Mouse (Mus musculus) bone marrow macrophage, adult 2 months (primary cell): ENCODE results near the gene Prdm4.

Experiments used
- CTCF ChIP-seq: IDR thresholded peaks from 2 replicates; pipeline ENCODE4 v1.5.1; 2012; ENCODE audit warnings: low read depth, mild to moderate bottlenecking, low read length, moderate library complexity
- POLR2A ChIP-seq: IDR thresholded peaks from 2 replicates; pipeline ENCODE4 v1.6.1; 2012; ENCODE audit warnings: mild to moderate bottlenecking, low read depth, low read length, borderline replicate concordance

GRCm38 (mm10) chr10:85956871-85957419 lies 40.0 kb upstream of the Prdm4 start:
- no peak for TF ChIP-seq CTCF
- no peak for TF ChIP-seq POLR2A
